Mouse (Mus musculus) embryonic facial prominence, embryonic 14.5 days (tissue): Measurements from ENCODE around the gene Tekt4. TPM values are rescaled to one million over a fixed set of nuclear protein-coding genes. Genes with fewer than 3 reads are reported as not detected.

Source experiments
- ATAC-seq: fragments of 200-750 bp; cut with Nextera tagmentation; 2 replicates; pipeline ENCODE4 v1.8.0; 2017; ENCODE audit warnings: low read depth, moderate number of reproducible peaks, moderate TSS enrichment
- DNase-seq: peaks from one replicate; pipeline ENCODE4 v3.0.0-alpha.2; 2015; ENCODE audit warnings: low spot score
- H3K27ac ChIP-seq: fragments of 300-500 bp; sonication (generic); replicated peaks from 2 replicates; pipeline ENCODE4 v1.5.1; 2014; ENCODE audit warnings: low read depth, mild to moderate bottlenecking, low read length, moderate library complexity
- H3K27me3 ChIP-seq: fragments of 300-500 bp; sonication (generic); replicated peaks from 2 replicates; pipeline ENCODE4 v1.6.1; 2014; ENCODE audit warnings: low read length; ENCODE audit not compliant: control insufficient read depth, insufficient read depth
- H3K36me3 ChIP-seq: fragments of 300-500 bp; sonication (generic); 2 replicates; pipeline ENCODE4 v1.6.1; 2014; ENCODE audit warnings: low read length, mixed read lengths; ENCODE audit not compliant: control insufficient read depth, insufficient read depth
- H3K4me1 ChIP-seq: fragments of 300-500 bp; sonication (generic); 2 replicates; pipeline ENCODE4 v1.6.1; 2014; ENCODE audit warnings: antibody characterized with exemption, low read length; ENCODE audit not compliant: control insufficient read depth, insufficient read depth
- H3K4me2 ChIP-seq: fragments of 300-500 bp; sonication (generic); 2 replicates; pipeline ENCODE4 v1.6.1; 2014; ENCODE audit warnings: low read depth, mild to moderate bottlenecking, low read length, moderate library complexity, mixed read lengths
- H3K4me3 ChIP-seq: fragments of 300-500 bp; sonication (generic); 2 replicates; pipeline ENCODE4 v1.5.1; 2014; ENCODE audit warnings: low read depth, mild to moderate bottlenecking, low read length
- H3K9ac ChIP-seq: fragments of 300-500 bp; sonication (generic); 2 replicates; pipeline ENCODE4 v1.6.1; 2014; ENCODE audit warnings: low read depth, mild to moderate bottlenecking, low read length, moderate library complexity, mixed read lengths
- H3K9me3 ChIP-seq: fragments of 300-500 bp; sonication (generic); 2 replicates; pipeline ENCODE4 v1.6.1; 2016; ENCODE audit warnings: low read length; ENCODE audit not compliant: control insufficient read depth
- WGBS: fragments of 180-500 bp; shearing (Covaris S2); extraction: QIAGEN DNeasy Blood & Tissue Kit; methylation state at CpG from one replicate; pipeline ENCODE4 v1.1.7; 2014; 5-methylcytosine and 5-hydroxymethylcytosine counted together
- polyA plus RNA-seq: library from polyadenylated mRNA; unstranded; fragments of >200 nt; fragmentation: Nextera tagmentation; extraction: Ambion mirVana; gene quantifications from 2 replicates; pipeline ENCODE4 v1.2.1, GENCODE M21; 2014

The Tekt4 gene
- polyA plus RNA-seq, 1 experiment from 2014 or later: 3.0 TPM

DNA sequence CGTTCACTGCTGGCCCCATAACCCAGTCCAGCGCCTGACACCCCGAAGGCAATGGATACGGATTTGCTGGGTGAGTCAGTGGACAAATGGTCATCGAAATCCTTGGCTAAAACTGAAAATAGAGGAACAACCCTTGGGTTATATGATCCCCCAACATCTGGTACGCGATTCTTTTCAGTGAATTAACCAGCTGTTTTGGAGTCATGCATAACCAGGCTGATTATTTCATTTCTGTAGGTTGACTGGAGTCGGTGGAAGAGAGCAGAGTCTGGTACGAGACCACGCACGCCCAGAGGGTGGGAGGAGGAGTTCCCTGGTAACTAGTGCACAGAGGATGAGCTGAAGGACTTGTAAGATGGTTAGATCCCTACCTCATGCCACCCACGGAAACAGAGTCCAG is 67.7 kb downstream of the Tekt4 start:
- H3K4me1 ChIP-seq: peaks cover 16% of the 10 kb centered on the region
- no peak overlapping the region for H3K4me3 ChIP-seq
- no peaks in the 10 kb centered on the region for H3K27me3 ChIP-seq
- H3K9me3 ChIP-seq: no peaks in the 10 kb centered on the region
- no peaks in the 10 kb centered on the region for H3K36me3 ChIP-seq
- H3K27ac ChIP-seq: no peak overlapping the region
- DNase-seq (peak; percentile 54), ATAC-seq (peak; percentile 47; the same call in 1 of the 2 replicates)
- no peak overlapping the region for H3K9ac ChIP-seq
- no peak overlapping the region for H3K4me2 ChIP-seq
- WGBS: 41% methylated on average over 12 of the region's 12 CpGs

Other genes starting within 250 kb of the Tekt4 start
- 32.4 and 34.9 TPM in 2 replicates for gene Gnptg, start 214.5 kb upstream of the Tekt4 start, polyA plus RNA-seq
- 39.1 and 48.7 TPM in 2 replicates for gene Tsr3, start 214.4 kb upstream of the Tekt4 start, polyA plus RNA-seq
- 0.42 and 1.1 TPM in 2 replicates for gene Baiap3, start 198.3 kb upstream of the Tekt4 start, polyA plus RNA-seq
- 482 and 517 TPM in 2 replicates for gene Ube2i, start 180.0 kb upstream of the Tekt4 start, polyA plus RNA-seq
- gene Prss34, start 156.2 kb upstream of the Tekt4 start, polyA plus RNA-seq: 3.1 and 4.4 TPM in 2 replicates
- not detected in 2 replicates for gene Prss28, start 146.0 kb upstream of the Tekt4 start, polyA plus RNA-seq
- not detected in 2 replicates for gene Prss29, start 136.0 kb upstream of the Tekt4 start, polyA plus RNA-seq
- 0.94 and 1.0 TPM in 2 replicates for gene Tpsab1, start 109.1 kb upstream of the Tekt4 start, polyA plus RNA-seq
- 47.8 and 101 TPM in 2 replicates for gene Tpsb2, start 88.3 kb upstream of the Tekt4 start, polyA plus RNA-seq
- 8.0 and 9.5 TPM in 2 replicates for gene Tpsg1, start 85.3 kb upstream of the Tekt4 start, polyA plus RNA-seq
- 4.9 and 5.2 TPM in 2 replicates for gene Cacna1h, start 20.8 kb upstream of the Tekt4 start, polyA plus RNA-seq
- gene Sstr5, start 42.7 kb downstream of the Tekt4 start, polyA plus RNA-seq: not detected in 2 replicates
- gene Sox8, start 116.1 kb downstream of the Tekt4 start, polyA plus RNA-seq: 15.8 and 18.0 TPM in 2 replicates
- gene Lmf1, start 124.5 kb downstream of the Tekt4 start, polyA plus RNA-seq: 27.3 and 30.1 TPM in 2 replicates